Mouse (Mus musculus) intestine, postnatal 0 days (tissue): ENCODE measurements around the gene Psg22. TPM values are rescaled to one million over a fixed set of nuclear protein-coding genes. Genes with fewer than 3 reads are reported as not detected.
"Not testable (repeated sequence)": the region's sequence is repeated elsewhere in the genome, so short reads cannot be mapped to it uniquely, and the experiment has no call there.

Source experiments
- ATAC-seq: fragments of 200-750 bp; cut with Nextera tagmentation; 2 replicates; pipeline ENCODE4 v1.8.0; 2017; ENCODE audit warnings: mild to moderate bottlenecking, moderate TSS enrichment, moderate library complexity
- H3K27ac ChIP-seq: fragments of 300-500 bp; sonication (generic); 2 replicates; pipeline ENCODE4 v1.5.1; 2014; ENCODE audit warnings: mild to moderate bottlenecking, low read depth, low read length, moderate library complexity
- H3K27me3 ChIP-seq: fragments of 300-500 bp; sonication (generic); replicated peaks from 2 replicates; pipeline ENCODE4 v1.6.1; 2014; ENCODE audit warnings: low read length, mixed read lengths; ENCODE audit not compliant: control insufficient read depth, insufficient read depth
- H3K36me3 ChIP-seq: fragments of 300-500 bp; sonication (generic); 2 replicates; pipeline ENCODE4 v1.6.1; 2014; ENCODE audit warnings: mild to moderate bottlenecking, moderate library complexity; ENCODE audit not compliant: control insufficient read depth, insufficient read depth
- H3K4me1 ChIP-seq: fragments of 300-500 bp; sonication (generic); replicated peaks from 2 replicates; pipeline ENCODE4 v1.6.1; 2014; ENCODE audit warnings: antibody characterized with exemption, low read length, mixed read lengths; ENCODE audit not compliant: control insufficient read depth, insufficient read depth
- H3K4me2 ChIP-seq: fragments of 300-500 bp; sonication (generic); replicated peaks from 2 replicates; pipeline ENCODE4 v1.6.1; 2014; ENCODE audit warnings: low read depth, mild to moderate bottlenecking, moderate library complexity
- H3K4me3 ChIP-seq: fragments of 300-500 bp; sonication (generic); 2 replicates; pipeline ENCODE4 v1.5.1; 2014; ENCODE audit warnings: low read depth, low read length
- H3K9ac ChIP-seq: fragments of 300-500 bp; sonication (generic); 2 replicates; pipeline ENCODE4 v1.6.1; 2014; ENCODE audit warnings: mild to moderate bottlenecking, low read depth, low read length
- H3K9me3 ChIP-seq: fragments of 300-500 bp; sonication (generic); 2 replicates; pipeline ENCODE4 v1.6.1; 2016; ENCODE audit warnings: mixed run types; ENCODE audit not compliant: control insufficient read depth
- CTCF ChIP-seq: sonication (generic); IDR thresholded peaks from 2 replicates; pipeline ENCODE4 v1.5.1; 2016; ENCODE audit warnings: low read depth, mild to moderate bottlenecking, control low read depth, antibody characterized with exemption, moderate library complexity
- WGBS: fragments of 180-500 bp; shearing (Covaris S2); extraction: QIAGEN DNeasy Blood & Tissue Kit; methylation state at CpG from one replicate; pipeline ENCODE4 v1.1.7; 2014; 5-methylcytosine and 5-hydroxymethylcytosine counted together
- polyA plus RNA-seq: library from polyadenylated mRNA; unstranded; fragments of >200 nt; fragmentation: Nextera tagmentation; extraction: Ambion mirVana; gene quantifications from 2 replicates; pipeline ENCODE4 v1.2.1, GENCODE M21; 2015

Gene Psg22
- polyA plus RNA-seq, result not detected in 2 replicates

- Histone ChIP-seq H3K27me3 (no peaks in the 10 kb centered on the region), H3K4me3 (no peak within 1 kb of the TSS), H3K27ac (no peak within 1 kb of the TSS), H3K4me2 (no peak within 1 kb of the TSS), H3K4me1 (no peaks in the 10 kb centered on the region), H3K36me3 (no peaks in the 10 kb centered on the region), H3K9ac (no peak within 1 kb of the TSS), H3K9me3 (no peaks in the 10 kb centered on the region)
- TF ChIP-seq CTCF, result no peak
- 45% methylated on average over 2 of the region's 2 CpGs for WGBS
- no peak for ATAC-seq
These were observed at the start of gene Psg22 for GRCm38 (mm10) chr7:18717790-18718189. Gene Psg22 (plus strand): TSS chr7:18718090.

GRCm38 (mm10) chr7:18679772-18680171, 38.1 kb upstream of the Psg22 start:
- Histone ChIP-seq H3K4me3 (no peak overlapping the region), H3K9ac (no peak overlapping the region), H3K4me1 (no peaks in the 10 kb centered on the region), H3K27me3 (no peaks in the 10 kb centered on the region), H3K36me3 (no peaks in the 10 kb centered on the region), H3K27ac (no peak overlapping the region), H3K4me2 (no peak overlapping the region), H3K9me3 (no peaks in the 10 kb centered on the region)
- 44% methylated on average over 2 of the region's 2 CpGs for WGBS
- peak; percentile 79 for TF ChIP-seq CTCF
- ATAC-seq, result no peak

- Histone ChIP-seq H3K4me1 (no peaks in the 10 kb centered on the region), H3K9me3 (no peaks in the 10 kb centered on the region), H3K36me3 (no peaks in the 10 kb centered on the region), H3K27ac (no peak overlapping the region), H3K4me3 (no peak overlapping the region), H3K4me2 (no peak overlapping the region), H3K9ac (no peak overlapping the region), H3K27me3 (no peaks in the 10 kb centered on the region)
- ATAC-seq, result no peak
- TF ChIP-seq CTCF, result no peak
These were observed 32.3 kb upstream of the Psg22 start for GRCm38 (mm10) chr7:18685586-18685985.

- TF ChIP-seq CTCF, result no peak
- Histone ChIP-seq H3K4me3 (no peak within 1 kb of the TSS), H3K9ac (no peak within 1 kb of the TSS), H3K27me3 (no peaks in the 10 kb centered on the region), H3K4me2 (no peak within 1 kb of the TSS), H3K36me3 (no peaks in the 10 kb centered on the region), H3K9me3 (no peaks in the 10 kb centered on the region), H3K4me1 (no peaks in the 10 kb centered on the region), H3K27ac (no peak within 1 kb of the TSS)
- no peak for ATAC-seq
- WGBS, result 61% methylated on average over 2 of the region's 2 CpGs
These were observed 31.8 kb upstream of the Psg22 start, which contains the start of gene Psg20 for GRCm38 (mm10) chr7:18686085-18686484. Gene Psg20 (minus strand): TSS chr7:18686185.

GRCm38 (mm10) chr7:18710331-18710730, 7.6 kb upstream of the Psg22 start:
- H3K4me1 ChIP-seq, H3K36me3 ChIP-seq, H3K9ac ChIP-seq, H3K9me3 ChIP-seq, H3K4me3 ChIP-seq, ATAC-seq, H3K27me3 ChIP-seq, H3K4me2 ChIP-seq, H3K27ac ChIP-seq: not testable (repeated sequence)
- peak; percentile 68 for TF ChIP-seq CTCF
- WGBS, result 73% methylated on average over 4 of the region's 4 CpGs

- no peak for ATAC-seq
These were observed 7.0 kb upstream of the Psg22 start for GRCm38 (mm10) chr7:18710846-18711245.

GRCm38 (mm10) chr7:18715546-18715945, 2.3 kb upstream of the Psg22 start:
- Histone ChIP-seq H3K27ac (no peak overlapping the region), H3K27me3 (no peaks in the 10 kb centered on the region), H3K9ac (no peak overlapping the region), H3K9me3 (no peaks in the 10 kb centered on the region), H3K4me2 (no peak overlapping the region), H3K4me1 (no peaks in the 10 kb centered on the region), H3K36me3 (no peaks in the 10 kb centered on the region), H3K4me3 (no peak overlapping the region)
- WGBS, result 58% methylated on average over 4 of the region's 4 CpGs
- no peak for TF ChIP-seq CTCF
- ATAC-seq, result no peak

More at GRCm38 (mm10) chr7:18710846-18711245, 7.0 kb upstream of the Psg22 start:
- H3K36me3 ChIP-seq, result no peaks in the 10 kb centered on the region
- TF ChIP-seq CTCF, result no peak
- H3K27me3 ChIP-seq, result no peaks in the 10 kb centered on the region
- no peak overlapping the region for H3K4me2 ChIP-seq
- H3K4me1 ChIP-seq, result no peaks in the 10 kb centered on the region
- H3K27ac ChIP-seq, result no peak overlapping the region
- H3K9me3 ChIP-seq, result no peaks in the 10 kb centered on the region
- 39% methylated on average over 1 of the region's 1 CpGs for WGBS
- H3K9ac ChIP-seq, result no peak overlapping the region
- H3K4me3 ChIP-seq, result no peak overlapping the region
